ENCODE assay signal across 13 mouse cellular contexts in genomic region chr6:144463691-144464090, GRCm38 (mm10).
"Had no signal": no experiment of that assay in that cellular context is flagged by ENCODE, and none has a peak within 500 bp of the region (broad histone marks: within the 10 kb centered on the region; RNA-seq: fewer than 3 reads in every experiment).

No protein-coding gene starts in this region.

- H3K36me3 ChIP-seq: liver, embryonic 13.5 days; lung, embryonic 15.5 days; midbrain, embryonic 12.5 days; stomach, embryonic 15.5 days had no signal

- H3K4me1 ChIP-seq: liver, embryonic 13.5 days; lung, embryonic 15.5 days; midbrain, embryonic 12.5 days; stomach, embryonic 15.5 days had no signal

- ATAC-seq: liver, postnatal 0 days; midbrain, embryonic 16.5 days had no signal

- H3K9ac ChIP-seq: liver, embryonic 13.5 days; liver, postnatal 0 days; lung, embryonic 15.5 days; midbrain, embryonic 12.5 days; stomach, embryonic 15.5 days had no signal

- H3K27ac ChIP-seq: liver, embryonic 13.5 days; lung, embryonic 15.5 days; macrophage; midbrain, embryonic 12.5 days; stomach, embryonic 15.5 days had no signal

- H3K4me3 ChIP-seq: liver, embryonic 13.5 days; lung, embryonic 15.5 days; midbrain, embryonic 12.5 days; stomach, embryonic 15.5 days had no signal

- H3K27me3 ChIP-seq: liver, embryonic 13.5 days; lung, embryonic 15.5 days; midbrain, embryonic 12.5 days; stomach, embryonic 15.5 days had no signal

- H3K9me3 ChIP-seq: liver, embryonic 13.5 days; lung, embryonic 15.5 days; midbrain, embryonic 12.5 days; stomach, embryonic 15.5 days had no signal

- DNase-seq: kidney, adult 18-20 months; liver; liver, embryonic 13.5 days; liver, postnatal 0 days; lung, postnatal 14 days; right cerebral cortex, postnatal 14 days; thymus, adult 2 months; thymus, postnatal 25 days had no signal

- H3K4me2 ChIP-seq: liver, embryonic 13.5 days; lung, embryonic 15.5 days; midbrain, embryonic 12.5 days; stomach, embryonic 15.5 days had no signal
